Mouse (Mus musculus): ENCODE results near the gene Ryr1.
A peak's percentile ranks its signal among the peaks of the same experiment; 100 is the strongest.
"Not testable (repeated sequence)": the region's sequence is repeated elsewhere in the genome, so short reads cannot be mapped to it uniquely, and the experiment has no call there.

Gene Ryr1

DNA sequence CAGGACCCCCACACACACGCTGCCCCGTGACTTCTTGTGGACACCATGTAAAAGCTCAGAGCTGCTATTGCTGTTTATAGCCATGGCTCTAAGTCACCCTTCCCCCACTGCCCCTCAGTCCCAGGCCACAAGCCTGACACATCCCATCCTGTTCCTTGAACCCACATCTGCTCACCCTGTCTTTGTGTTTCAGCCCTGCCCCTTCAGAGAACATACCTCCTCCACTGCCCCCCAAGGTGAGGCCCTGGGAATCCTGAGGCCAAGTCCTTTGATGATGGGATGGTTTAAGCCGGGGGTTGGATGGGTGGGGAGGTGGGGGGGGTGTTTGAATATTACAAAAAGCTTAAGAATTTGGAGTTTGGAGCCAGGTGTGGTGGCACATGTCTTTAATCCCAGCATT is 132.0 kb downstream of the Ryr1 start:
- DNase-seq (ENCODE audit: extremely low read depth, low read depth, low spot score) = no peak

DNA sequence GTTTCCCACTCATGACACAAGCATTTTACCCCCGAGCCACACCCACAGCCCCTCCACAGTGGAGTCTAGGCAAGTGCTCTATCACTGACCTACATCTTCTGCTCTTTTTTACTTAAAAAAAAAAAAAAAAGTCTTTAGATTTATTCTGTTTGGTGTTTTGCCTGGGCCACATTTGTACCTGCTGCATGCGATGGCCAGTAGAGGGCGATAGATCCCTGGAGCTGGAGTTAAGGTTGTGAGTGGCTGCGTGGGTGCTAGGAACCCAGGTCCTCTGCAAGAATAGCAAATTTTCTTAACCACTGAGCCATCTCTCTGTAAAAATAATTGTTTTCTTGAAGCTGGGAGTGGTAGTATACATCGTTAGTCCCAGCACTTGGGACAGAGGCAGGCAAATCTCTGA is 133.4 kb downstream of the Ryr1 start:
- no peak for DNase-seq (ENCODE audit: extremely low read depth, low read depth, low spot score)

DNA sequence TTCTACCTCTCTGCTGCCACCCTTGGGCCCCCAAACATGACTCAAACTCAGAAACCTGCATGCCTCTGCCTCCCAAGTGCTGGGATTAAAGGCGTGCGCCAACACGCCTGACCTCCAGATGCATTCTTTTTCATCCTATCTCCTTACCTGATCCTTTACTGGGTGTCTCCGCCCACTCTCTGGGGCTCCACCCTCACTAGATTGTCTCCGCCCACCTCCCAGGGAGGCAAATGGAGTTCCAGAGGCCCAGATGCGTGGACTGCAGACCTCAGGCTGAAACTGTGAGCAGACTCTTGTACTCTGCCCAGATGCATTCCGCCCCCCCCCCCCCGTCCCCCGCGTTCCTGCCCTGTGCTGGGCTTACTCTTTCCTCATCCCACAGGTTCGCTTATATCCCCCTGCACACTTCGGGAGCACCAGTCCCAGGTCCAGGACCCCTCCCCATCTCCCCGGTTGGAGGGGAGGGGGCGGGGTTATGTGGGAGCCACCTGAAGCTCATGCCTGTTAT is 134.2 kb downstream of the Ryr1 start:
- DNase-seq (ENCODE audit: extremely low read depth, low read depth, low spot score) = no peak

DNA sequence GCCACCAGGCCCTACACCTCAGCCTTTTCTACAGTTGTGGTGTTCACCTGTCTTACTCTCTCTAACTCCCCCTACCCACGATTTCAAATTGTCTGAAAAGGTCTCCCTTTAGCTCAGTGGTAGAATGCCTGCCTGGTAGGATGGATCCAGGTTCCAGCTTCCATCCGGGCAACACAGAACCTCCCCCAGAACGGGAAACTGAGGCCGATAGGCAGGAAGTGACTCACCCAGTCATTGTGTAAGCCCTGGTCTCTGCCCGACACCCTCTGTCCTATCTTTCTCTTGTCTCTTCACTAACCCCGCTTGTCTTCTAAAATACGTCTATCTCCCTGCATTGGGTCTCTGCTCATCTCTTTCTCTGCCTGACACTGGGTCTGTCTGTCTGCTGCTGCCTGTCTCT is 139.8 kb downstream of the Ryr1 start:
- no peak for DNase-seq (ENCODE audit: extremely low read depth, low read depth, low spot score)

DNA sequence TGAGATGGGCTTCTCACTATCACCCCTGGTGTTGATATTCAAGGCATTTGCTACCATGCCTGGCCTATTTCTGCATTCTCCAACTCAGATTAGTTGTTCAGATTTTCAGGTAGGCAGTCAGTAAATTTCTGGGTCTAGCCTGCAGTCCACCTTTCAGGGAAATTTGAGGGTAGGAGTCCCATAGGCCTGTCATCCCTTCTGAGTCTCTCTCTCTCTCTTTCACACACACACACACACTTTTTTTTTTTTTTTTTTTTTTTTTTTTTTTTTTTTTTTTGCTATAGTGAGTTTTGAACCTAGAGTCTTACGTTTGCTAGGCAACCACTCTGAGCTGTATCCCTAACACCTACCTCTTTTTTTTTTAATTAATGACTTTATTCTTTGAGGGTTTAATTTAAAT is 140.5 kb downstream of the Ryr1 start:
- no peak for DNase-seq (ENCODE audit: extremely low read depth, low read depth, low spot score)

DNA sequence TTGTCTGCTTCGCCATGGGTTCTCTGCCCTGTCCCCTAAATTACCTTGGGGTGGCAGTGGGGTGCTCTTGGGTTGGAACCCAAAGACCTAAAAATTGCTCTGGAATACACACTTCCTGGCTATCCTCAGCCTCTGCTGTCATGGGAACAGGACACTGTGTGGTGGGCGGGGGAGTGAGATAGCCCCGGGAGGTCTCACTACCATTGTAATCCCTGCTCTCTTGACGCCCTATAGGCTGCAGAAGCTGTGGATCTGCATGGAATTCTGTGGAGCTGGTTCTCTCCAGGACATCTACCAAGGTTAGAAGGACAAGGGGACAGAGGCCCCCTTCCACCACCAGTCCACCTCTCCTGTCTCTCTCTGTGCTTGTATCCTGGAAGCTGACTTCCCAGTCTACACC is 141.1 kb downstream of the Ryr1 start:
- DNase-seq (ENCODE audit: extremely low read depth, low read depth, low spot score) = no peak

DNA sequence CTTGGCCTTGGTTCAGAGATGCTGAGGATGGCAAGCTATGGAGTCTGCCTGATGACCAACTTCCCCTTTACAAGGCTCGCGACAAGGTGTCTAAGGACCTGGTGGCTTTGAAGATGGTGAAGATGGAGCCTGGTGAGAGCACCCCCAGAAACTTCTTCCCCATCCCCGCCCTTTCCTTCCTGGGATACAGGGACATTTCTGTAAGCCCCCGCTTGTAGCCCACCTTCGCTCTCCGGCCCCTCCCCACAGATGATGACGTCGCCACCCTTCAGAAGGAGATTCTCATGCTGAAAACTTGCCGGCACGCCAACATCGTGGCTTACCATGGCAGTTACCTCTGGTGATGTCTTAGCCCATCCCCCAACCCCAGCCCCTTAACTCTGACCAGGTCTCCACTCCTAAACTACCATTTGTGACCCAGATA is 141.8 kb downstream of the Ryr1 start:
- no peak for DNase-seq (ENCODE audit: extremely low read depth, low read depth, low spot score)

DNA sequence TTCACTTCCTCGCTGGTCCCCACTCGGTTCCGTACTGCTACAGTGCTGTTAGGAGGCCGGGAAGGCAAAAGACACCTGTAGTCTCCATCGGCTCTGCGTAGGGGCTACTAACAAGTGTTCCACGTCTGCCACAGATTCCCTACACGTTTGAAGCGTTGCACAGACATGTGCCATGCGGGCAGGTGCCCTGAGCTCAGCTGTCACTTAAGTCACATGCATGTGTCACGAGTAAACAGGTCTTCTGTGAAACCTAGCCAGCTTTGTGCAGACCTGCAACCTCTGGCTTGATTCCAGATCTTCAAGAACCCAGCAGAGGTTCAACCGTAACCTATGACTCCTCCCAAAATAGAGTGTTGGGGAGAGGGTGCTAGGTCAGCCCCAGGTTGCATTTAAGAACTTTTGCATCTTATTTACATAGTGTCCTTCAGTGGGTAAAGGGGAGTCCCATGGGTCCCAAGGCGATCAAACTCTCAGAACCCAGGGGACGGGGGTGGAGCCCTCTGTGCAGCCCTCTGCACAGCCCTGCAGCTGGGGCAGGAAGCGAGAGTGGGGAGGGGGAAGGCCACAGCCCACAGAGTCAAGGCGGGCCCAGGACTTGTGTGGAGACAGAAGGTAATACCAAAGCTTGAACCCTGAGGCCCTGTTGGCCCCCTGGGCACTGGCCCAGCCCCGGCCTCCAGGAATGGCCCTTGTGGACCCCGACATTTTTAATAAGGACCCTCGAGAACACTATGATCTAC is 142.5 kb downstream of the Ryr1 start:
- no peak for DNase-seq (ENCODE audit: extremely low read depth, low read depth, low spot score)

DNA sequence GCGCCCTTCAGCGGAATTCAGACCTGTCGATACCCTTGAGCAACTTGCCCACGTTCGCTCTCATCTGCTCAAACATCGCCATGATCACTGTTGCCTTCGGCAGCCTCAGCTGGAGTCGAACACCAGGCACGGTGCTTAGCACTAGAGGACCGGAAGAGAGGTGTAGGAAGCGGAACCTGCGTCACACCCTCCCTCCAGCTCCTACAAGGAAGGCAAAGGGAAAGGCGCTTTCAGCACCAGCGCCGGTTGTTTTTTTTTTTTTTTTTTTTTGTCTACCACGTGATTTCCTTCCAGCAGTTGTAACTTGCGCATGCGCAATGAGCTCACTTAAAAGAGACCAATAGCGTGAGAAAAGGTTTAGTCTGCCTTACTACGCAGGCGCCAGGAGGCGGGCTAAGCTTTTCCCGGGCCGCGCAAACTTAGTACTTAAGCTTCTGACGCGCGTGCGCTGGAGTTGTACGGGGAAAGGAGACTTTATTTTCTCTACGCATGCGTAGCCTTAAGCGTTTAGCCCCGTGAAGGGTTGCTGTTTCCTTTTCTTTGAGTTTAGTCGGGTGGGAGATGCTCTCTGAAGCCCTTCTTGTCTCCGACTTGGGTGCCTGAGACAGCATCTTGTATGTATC is 143.2 kb downstream of the Ryr1 start, which contains the start of the genes Eif3k and Map4k1:
TSS of gene Eif3k (minus strand) at position 214 of the 623 bp plus-strand sequence.
TSS of gene Map4k1 (plus strand) at position 400 of the 623 bp plus-strand sequence.
- peak; percentile 92 for DNase-seq (ENCODE audit: extremely low read depth, low read depth, low spot score)

DNA sequence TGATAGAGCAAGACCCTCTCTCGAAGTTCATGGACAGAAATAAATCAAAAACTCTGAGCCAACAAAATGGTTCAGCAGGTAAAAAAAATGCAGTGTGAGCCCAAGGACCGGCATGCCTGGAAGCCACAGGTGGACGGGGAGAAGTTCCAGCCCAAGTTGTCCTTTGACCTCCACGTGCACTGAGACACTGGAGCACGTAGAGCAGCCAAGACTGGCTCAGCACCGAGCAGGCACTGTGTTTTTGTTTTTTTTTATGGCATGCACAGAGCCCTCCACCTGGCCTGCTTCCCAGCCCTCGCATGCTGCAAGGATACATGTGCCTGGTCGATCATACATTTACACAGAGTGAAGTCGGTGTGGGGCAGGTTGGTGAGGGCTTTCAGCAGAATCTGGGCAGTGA is 147.4 kb downstream of the Ryr1 start:
- DNase-seq (ENCODE audit: extremely low read depth, low read depth, low spot score) = no peak

DNA sequence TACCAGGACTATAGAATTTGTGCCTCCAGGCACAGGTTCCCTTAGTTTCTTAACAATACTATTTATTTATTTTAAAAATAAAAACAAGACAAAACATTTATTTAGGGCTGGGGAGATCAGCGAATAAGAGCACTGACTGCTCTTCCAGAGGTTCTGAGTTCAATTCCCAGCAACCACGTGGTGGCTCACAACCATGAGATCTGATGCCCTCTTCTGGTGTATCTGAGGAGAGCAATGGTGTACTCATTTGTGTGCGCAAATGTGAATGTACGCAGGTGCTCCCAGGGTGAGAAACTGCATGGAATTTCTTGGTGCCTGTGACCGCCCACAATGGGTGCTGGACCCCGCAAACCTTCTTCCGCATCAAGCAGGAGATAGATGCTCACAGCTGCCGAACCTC is 152.0 kb downstream of the Ryr1 start:
- DNase-seq (ENCODE audit: extremely low read depth, low read depth, low spot score) = no peak

DNA sequence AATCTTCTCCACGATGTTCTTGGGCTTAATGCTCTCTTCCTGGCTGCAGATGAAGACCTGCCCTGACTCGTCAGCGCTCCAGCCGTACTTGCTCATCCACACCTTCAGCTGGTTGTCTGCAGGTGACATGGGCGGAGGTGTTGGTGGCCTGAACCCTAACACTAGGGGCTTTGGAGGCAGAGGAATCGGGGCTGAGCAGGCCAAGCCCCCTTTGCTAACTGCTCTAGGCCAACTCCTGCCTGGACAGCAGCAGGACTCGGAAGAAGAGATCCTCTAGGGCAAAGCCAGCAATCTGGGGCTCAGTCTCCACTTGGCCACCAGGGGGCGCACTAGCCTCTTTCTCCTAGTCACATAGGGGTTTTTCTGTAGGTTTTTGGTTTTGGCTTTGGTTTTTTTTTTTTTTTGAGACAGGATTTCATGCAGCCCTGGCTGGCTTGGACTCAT is 152.4 kb downstream of the Ryr1 start:
- no peak for DNase-seq (ENCODE audit: extremely low read depth, low read depth, low spot score)

DNA sequence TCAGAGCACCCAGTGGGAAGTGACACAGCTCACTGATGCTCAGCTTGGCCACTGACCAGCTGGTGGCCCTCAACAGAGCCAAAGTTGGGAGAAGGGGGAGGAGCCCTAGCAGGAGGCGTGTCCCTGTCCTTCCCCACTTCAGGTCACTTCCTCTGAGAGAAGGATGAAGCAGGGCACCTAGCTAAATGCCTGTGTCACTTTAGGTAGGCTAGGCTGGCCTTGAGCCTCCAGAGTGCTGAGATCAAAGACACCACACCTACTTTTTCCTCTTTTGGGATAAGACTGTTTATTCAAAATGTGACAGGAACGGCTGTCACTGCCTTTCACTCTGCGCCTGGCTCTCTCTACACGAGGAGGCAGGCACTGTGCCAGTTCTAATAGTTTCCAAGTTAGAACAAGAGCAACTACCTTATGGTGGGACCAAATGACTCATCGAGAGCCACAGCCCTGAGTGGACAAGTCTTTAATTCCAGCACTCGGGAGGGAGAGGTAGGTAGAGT is 153.2 kb downstream of the Ryr1 start:
- no peak for DNase-seq (ENCODE audit: extremely low read depth, low read depth, low spot score)

DNA sequence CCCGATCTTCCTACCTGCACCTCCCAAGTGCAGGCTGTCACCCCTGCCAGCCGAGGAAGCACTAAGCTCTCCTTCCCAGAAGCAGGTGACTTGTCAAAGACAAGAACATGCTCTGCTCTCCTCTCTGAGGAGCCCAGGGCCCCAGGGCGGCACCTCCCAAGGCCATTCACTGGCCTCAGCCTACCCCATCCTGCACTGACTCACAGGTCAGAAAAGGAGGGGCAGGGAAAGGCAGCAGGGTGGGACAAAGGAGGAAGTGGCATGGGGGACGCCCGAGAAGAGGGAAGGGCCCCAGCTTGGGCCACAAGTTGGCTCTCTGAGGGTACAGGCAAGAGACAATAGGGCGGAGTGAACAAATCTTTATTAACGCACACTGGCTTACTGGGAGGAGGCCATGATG is 153.9 kb downstream of the Ryr1 start:
- no peak for DNase-seq (ENCODE audit: extremely low read depth, low read depth, low spot score)

DNA sequence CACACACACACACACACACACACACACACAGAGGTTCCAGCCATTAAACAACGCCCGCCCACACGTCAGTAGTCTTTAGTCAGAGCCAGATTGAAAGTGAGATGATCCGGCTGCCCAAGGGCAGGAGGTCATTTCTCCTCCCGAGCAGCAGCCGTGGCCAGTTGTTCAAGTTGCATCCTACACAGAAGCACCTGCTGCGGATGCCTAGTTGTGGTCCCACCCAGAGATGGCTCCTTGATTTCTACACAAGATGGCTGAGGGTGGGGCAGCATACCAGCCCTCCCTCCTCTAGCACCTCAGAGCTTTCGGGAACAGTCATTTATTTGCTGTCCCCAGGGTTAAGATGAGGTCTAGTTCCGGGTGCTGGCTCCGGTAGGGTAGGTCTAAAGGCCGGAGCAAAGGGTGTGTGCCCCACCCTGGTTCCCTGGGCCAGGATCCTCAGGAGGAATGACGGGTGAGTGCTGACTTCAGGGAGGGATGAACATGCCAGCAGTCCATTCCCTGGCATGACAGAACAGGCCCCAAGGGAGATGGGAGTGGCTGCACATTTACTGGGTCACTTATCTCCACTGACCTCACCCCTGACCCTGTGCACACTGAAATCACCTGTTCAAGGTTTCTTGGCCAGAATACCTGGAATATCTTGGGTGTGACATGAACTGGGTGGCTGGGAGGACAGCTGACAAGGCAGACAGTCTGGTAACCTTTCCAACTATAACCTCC is 155.1 kb downstream of the Ryr1 start:
- DNase-seq (ENCODE audit: extremely low read depth, low read depth, low spot score) = no peak

DNA sequence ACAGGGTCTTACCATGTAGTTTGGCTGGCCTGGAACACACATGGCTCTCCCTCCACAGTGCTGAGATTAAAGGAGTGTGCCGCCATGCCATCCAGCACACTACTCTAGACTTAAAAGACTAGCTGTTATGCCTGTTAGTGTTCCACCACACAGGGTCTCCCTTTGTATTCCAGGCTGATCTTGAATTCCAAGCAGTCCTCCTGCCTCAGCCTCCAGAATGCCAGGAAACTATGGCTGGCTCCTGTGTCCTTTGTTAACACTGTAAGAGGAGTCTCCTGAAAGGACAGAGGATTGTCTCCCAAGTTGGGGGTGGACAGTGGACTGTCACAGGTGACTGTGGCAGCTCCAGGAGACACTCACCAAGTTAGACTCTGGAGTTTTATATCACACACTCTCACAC is 155.7 kb downstream of the Ryr1 start:
- DNase-seq (ENCODE audit: extremely low read depth, low read depth, low spot score) = no peak

DNA sequence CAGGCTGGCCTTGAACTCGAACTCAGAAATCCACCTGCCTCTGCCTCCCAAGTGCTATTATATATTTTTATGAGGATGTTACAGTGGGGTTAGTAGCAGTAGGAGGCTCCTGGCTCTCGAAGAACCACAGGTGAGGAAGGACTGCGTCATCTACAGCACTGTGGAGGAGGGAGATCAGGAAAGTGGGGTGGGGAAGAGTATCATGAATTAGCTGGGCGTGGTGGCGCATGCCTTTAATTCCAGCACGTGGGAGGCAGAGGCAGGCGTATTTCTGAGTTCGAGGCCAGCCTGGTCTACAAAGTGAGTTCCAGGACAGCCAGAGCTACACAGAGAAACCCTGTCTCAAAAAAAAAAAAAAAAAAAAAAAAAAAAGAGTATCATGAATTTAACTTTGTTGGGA is 156.9 kb downstream of the Ryr1 start:
- DNase-seq (ENCODE audit: extremely low read depth, low read depth, low spot score) = not testable (repeated sequence)

DNA sequence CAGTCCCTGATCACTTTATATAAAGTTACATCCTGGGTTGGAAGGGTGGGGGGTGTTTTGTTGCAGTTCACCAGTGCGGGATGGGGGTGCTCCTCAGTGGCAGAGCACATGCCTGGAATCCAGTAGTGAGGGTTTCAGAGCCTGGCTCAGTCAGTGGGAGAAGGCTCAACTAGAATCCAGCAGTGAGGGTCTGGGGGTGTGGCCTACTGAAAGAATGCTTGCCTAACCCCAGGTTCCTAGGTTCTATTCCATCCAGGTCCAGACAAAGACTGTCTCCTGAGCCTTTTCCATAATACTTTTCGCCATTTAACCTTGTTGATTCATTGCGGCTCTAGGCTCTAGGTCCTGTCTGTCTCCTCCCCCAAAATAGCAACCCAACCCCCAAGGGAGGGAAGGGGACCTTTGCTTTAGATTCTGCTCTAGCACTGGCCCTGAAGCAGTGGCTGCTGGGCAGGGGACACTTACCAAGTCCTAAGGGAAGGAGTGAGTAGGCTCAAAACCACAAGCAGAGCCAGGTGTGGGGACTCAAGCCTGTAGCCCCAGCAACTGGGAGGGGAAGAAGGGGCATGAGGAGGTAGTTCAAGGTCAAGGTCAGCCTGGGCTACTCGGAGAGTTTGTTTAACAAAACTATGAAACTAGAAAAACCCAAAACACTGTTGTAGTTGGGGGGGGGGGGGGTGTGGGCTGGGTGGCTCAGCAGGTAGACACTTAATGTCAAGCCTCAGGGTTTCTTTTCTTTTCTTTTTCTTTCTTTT is 158.1 kb downstream of the Ryr1 start:
- no peak for DNase-seq (ENCODE audit: extremely low read depth, low read depth, low spot score)

DNA sequence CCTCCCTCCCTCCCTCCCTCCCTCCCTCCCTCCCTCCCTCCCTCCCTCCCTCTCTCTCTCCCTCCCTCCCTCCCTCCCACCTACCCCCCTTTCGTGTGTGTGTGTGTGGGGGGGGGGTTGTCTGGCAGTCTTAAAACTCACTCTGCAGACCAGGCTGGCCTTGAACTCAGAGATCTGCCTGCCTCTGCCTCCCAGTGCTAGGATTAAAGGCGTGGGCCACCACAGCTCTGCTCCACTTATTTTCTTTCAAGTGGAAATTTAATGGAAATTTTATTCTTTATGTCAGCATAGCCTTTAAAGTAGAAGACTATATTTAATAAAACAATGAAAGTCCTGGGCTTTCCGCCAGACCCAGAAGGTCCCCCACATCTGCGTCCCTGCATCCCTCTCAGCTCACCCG is 158.8 kb downstream of the Ryr1 start:
- DNase-seq (ENCODE audit: extremely low read depth, low read depth, low spot score) = no peak

DNA sequence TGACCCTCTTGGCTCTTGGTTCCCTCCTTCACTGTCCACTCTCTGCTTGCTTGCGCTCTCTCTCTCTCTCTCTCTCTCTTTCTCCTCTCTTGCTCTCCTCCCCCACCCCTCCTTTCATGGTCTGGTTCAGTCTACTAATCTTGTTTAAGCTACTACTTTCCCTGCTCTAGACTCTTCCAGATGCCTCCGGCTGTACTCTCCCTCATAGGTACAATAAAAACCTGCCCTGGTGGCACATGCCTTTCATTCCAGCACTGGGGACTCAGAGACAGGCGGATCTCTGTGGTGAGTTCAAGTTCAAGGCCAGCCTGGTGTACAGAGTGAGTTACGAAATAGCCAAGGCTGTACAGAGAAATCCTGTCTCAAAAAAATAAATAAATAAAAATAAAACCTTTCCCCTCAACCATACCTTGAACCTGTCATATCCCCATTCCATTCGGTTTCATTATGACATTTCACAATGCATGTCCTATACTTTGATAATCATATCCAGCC is 159.6 kb downstream of the Ryr1 start:
- no peak for DNase-seq (ENCODE audit: extremely low read depth, low read depth, low spot score)

Data from fat pad, adult 2 months (tissue).